Mouse (Mus musculus) midbrain, embryonic 16.5 days (tissue): ENCODE measurements around the gene Gmip. TPM values are rescaled to one million over a fixed set of nuclear protein-coding genes. Genes with fewer than 3 reads are reported as not detected.

Experiments used
- ATAC-seq: fragments of 200-750 bp; cut with Nextera tagmentation; 2 replicates; pipeline ENCODE4 v1.8.0; 2017; ENCODE audit warnings: moderate TSS enrichment
- H3K27ac ChIP-seq: fragments of 300-500 bp; sonication (generic); 2 replicates; pipeline ENCODE4 v1.5.1; 2014; ENCODE audit warnings: mild to moderate bottlenecking, low read length, mixed read lengths
- H3K27me3 ChIP-seq: fragments of 300-500 bp; sonication (generic); 2 replicates; pipeline ENCODE4 v1.6.1; 2014; ENCODE audit warnings: low read depth, low read length, mixed read lengths; ENCODE audit not compliant: control insufficient read depth, insufficient read depth
- H3K36me3 ChIP-seq: fragments of 300-500 bp; sonication (generic); 2 replicates; pipeline ENCODE4 v1.6.1; 2014; ENCODE audit warnings: mild to moderate bottlenecking, low read length, moderate library complexity, mixed read lengths; ENCODE audit not compliant: control insufficient read depth, insufficient read depth
- H3K4me1 ChIP-seq: fragments of 300-500 bp; sonication (generic); 2 replicates; pipeline ENCODE4 v1.6.1; 2014; ENCODE audit warnings: mild to moderate bottlenecking, low read length, mixed read lengths; ENCODE audit not compliant: control insufficient read depth, insufficient read depth
- H3K4me2 ChIP-seq: fragments of 300-500 bp; sonication (generic); 2 replicates; pipeline ENCODE4 v1.6.1; 2014; ENCODE audit warnings: mild to moderate bottlenecking, low read length, mixed read lengths
- H3K4me3 ChIP-seq: fragments of 300-500 bp; sonication (generic); 2 replicates; pipeline ENCODE4 v1.5.1; 2014; ENCODE audit warnings: low read depth, mild to moderate bottlenecking, low read length, moderate library complexity, mixed read lengths
- H3K9ac ChIP-seq: fragments of 300-500 bp; sonication (generic); 2 replicates; pipeline ENCODE4 v1.6.1; 2014; ENCODE audit warnings: low read depth, low read length, mixed read lengths
- H3K9me3 ChIP-seq: fragments of 300-500 bp; sonication (generic); replicated peaks from 2 replicates; pipeline ENCODE4 v1.6.1; 2014; ENCODE audit warnings: mild to moderate bottlenecking, low read length, mixed read lengths; ENCODE audit not compliant: control insufficient read depth, poor library complexity, severe bottlenecking
- WGBS: fragments of 180-500 bp; shearing (Covaris S2); extraction: QIAGEN DNeasy Blood & Tissue Kit; methylation state at CpG from one replicate; pipeline ENCODE4 v1.1.7; 2014; 5-methylcytosine and 5-hydroxymethylcytosine counted together
- polyA plus RNA-seq: library from polyadenylated mRNA; unstranded; fragments of >200 nt; fragmentation: Nextera tagmentation; extraction: Ambion mirVana; gene quantifications from 2 replicates; pipeline ENCODE4 v1.2.1, GENCODE M21; 2015

Gene Gmip
- polyA plus RNA-seq, 1 experiment from 2014 or later, result 42.1 TPM

DNA sequence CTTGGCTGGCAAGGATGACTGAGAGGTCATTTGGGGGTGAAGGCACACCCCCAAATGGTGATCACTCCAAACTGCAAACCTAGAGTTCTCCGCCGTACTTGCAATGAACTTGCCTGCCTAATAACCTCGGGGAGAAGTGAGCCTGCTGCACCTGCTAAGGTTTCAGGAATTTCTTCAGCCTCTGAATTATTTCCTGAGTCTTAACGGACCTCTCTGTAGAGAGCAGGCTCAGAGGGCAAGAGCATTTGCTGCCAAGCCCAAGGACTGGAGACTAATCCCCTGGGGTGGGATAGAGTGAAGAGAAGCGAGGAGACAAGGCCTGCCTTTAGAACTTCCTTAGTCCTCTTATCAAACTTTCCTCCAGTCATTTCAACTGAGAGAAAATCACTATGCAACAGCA lies 18.7 kb upstream of the Gmip start:
- no peak overlapping the region for H3K4me3 ChIP-seq
- H3K36me3 ChIP-seq, result peaks cover 2% of the 10 kb centered on the region; the same call in 1 of the 2 replicates
- H3K27me3 ChIP-seq, result no peaks in the 10 kb centered on the region
- H3K4me1 ChIP-seq, result peaks cover 19% of the 10 kb centered on the region
- no peaks in the 10 kb centered on the region for H3K9me3 ChIP-seq
- no peak overlapping the region for H3K27ac ChIP-seq
- WGBS, result 75% methylated on average over 5 of the region's 5 CpGs
- no peak for ATAC-seq
- H3K4me2 ChIP-seq, result no peak overlapping the region
- no peak overlapping the region for H3K9ac ChIP-seq

DNA sequence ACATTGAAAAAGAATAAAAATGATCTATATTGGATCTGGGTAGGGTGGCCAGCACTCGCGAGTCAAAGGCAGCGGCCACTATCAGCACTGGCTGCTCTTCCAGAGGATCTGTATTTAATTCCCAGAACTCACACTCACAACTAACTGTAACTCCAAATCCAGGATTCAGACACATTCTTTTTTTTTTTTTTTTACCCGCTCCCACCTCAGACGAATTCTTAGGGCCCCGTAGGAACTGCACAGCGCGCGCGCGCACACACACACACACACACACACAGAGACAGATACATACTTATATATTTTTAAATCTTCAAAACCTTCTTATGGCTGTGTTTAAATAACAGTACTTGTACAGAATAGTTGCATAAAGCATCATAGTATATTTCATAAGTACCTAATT lies 18.1 kb upstream of the Gmip start:
- ATAC-seq, result peak; percentile 44
- Histone ChIP-seq H3K27me3 (no peaks in the 10 kb centered on the region), H3K36me3 (peaks cover 2% of the 10 kb centered on the region; the same call in 1 of the 2 replicates), H3K4me1 (peaks cover 19% of the 10 kb centered on the region), H3K27ac (peak overlapping the region; percentile 82), H3K4me3 (peak overlapping the region; percentile 100), H3K9ac (peak overlapping the region; percentile 98), H3K9me3 (no peaks in the 10 kb centered on the region), H3K4me2 (peak overlapping the region; percentile 90)
- WGBS, result 35% methylated on average over 11 of the region's 11 CpGs

DNA sequence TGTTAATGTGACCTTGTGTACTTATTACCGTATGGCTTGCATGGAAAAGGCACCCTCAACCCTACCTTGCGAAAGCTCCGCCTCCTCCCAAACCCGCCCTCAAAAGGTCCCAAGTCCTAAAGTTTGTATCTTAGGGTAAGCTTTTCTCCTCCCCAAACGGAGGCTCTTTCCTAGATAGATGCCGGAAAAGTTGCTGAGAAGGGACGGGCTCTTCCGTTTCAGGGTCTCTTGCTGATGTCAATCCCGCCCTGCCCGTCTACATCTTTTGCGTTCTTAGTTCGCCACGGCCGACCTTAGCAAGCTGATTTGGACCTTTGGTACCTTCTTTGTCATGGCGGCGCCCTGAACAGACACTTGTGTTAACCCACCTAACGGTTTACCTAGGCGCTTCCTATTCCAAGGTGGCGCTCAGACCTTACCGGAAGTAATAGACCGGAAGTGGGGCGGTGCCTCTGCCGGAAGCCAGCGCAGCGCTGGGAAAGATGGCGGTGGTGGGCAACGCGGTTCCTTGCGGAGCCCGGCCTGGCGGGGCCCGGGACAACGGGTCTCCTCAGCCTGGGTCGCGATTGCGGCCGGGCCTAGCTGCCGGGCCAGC lies 17.6 kb upstream of the Gmip start, which contains the start of the genes Atp13a1 and Zfp866:
TSS of gene Atp13a1 (plus strand) at position 391 of the 595 bp plus-strand sequence.
TSS of gene Zfp866 (minus strand) at position 406 of the 595 bp plus-strand sequence.
- no peaks in the 10 kb centered on the region for H3K27me3 ChIP-seq
- peaks cover 19% of the 10 kb centered on the region for H3K4me1 ChIP-seq
- ATAC-seq, result peak; percentile 97
- H3K4me2 ChIP-seq, result peak within 1 kb of the TSS; percentile 90
- 0% methylated on average over 38 of the region's 38 CpGs for WGBS
- no peaks in the 10 kb centered on the region for H3K9me3 ChIP-seq
- H3K9ac ChIP-seq, result peak within 1 kb of the TSS; percentile 98
- H3K36me3 ChIP-seq, result peaks cover 2% of the 10 kb centered on the region; the same call in 1 of the 2 replicates
- peak within 1 kb of the TSS; percentile 82 for H3K27ac ChIP-seq
- peak within 1 kb of the TSS; percentile 100 for H3K4me3 ChIP-seq

DNA sequence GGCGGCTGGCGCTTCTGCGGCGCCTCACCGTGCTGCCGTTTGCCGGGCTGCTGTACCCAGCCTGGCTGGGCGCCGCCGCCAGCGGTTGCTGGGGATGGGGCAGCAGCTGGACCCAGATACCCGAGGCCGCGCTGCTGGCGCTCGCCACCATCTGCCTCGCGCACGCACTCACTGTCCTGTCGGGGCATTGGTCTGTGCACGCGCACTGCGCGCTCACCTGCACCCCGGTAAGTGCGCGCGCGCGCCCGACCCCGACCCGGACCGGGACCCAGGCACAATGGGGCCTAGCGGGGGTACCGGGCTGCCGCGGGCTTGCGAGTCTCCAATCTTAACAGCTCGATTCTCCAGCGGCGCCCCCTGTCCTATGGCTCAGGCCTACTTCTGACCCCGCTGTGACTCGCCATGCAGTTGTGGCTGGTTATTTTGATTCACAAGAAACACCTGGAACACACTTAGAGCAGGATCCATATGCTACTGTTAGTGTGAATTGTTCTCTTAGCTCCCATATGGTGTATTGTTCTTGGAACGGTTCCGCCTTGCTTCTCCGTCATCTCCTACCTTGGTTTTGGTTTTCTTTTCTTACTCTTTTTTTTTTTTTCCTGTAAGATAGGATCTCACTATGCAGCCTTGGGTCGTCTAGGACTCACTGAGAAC lies 16.9 kb upstream of the Gmip start:
- H3K9me3 ChIP-seq, result no peaks in the 10 kb centered on the region
- peak overlapping the region; percentile 100 for H3K4me3 ChIP-seq
- WGBS, result under 1% methylated on average over 47 of the region's 48 CpGs
- peaks cover 2% of the 10 kb centered on the region; the same call in 1 of the 2 replicates for H3K36me3 ChIP-seq
- peak; percentile 78 for ATAC-seq
- H3K4me2 ChIP-seq, result peak overlapping the region; percentile 90
- H3K27ac ChIP-seq, result peak overlapping the region; percentile 82
- H3K9ac ChIP-seq, result peak overlapping the region; percentile 98
- peaks cover 19% of the 10 kb centered on the region for H3K4me1 ChIP-seq
- H3K27me3 ChIP-seq, result no peaks in the 10 kb centered on the region

DNA sequence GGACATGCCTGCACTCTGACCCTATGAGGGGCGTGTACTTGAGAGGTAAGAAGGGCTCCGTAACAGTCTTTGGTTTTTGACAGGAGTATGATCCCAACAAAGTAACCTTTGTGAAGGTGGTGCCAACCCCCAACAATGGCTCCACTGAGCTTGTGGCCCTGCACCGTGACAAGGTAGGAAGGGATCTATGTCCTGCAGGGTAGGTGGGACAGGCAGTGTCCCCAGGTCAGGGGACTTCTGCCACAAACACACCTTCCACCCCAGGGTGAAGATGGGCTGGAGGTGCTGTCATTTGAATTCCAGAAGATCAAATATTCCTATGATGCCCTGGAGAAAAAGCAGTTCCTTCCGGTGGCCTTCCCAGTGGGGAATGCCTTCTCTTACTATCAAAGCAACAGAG lies 14.8 kb upstream of the Gmip start:
- H3K36me3 ChIP-seq, result peaks cover 20% of the 10 kb centered on the region
- 96% methylated on average over 4 of the region's 4 CpGs for WGBS

DNA sequence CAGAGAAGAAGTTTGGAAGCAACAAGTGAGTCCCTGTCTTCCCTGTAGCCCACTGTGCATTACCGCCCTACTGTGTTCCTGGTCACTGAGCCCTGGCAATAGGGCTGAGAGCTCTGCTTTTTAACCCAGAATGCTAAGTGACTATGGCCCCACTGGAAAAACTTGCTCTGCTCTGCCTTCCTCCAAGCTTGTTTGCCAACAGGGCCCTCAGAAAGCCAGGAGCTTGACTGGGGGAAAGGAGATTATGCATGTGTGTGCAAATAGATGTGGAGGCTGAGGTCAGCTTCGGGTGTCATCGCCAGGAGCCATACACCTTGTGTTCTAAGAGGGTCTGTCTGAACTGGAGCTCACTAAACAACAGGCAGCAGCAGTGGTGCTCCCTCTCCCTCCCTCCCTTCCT lies 14.4 kb upstream of the Gmip start:
- Histone ChIP-seq H3K4me2 (no peak overlapping the region), H3K4me3 (no peak overlapping the region), H3K9me3 (no peaks in the 10 kb centered on the region), H3K9ac (no peak overlapping the region), H3K4me1 (peaks cover 19% of the 10 kb centered on the region), H3K36me3 (peaks cover 24% of the 10 kb centered on the region), H3K27ac (no peak overlapping the region), H3K27me3 (no peaks in the 10 kb centered on the region)
- WGBS, result 93% methylated on average over 3 of the region's 3 CpGs
- ATAC-seq, result no peak

More for the DNA sequence above, 14.8 kb upstream of the Gmip start:
- no peak overlapping the region for H3K9ac ChIP-seq
- H3K27me3 ChIP-seq, result no peaks in the 10 kb centered on the region
- no peak overlapping the region for H3K27ac ChIP-seq
- no peak overlapping the region for H3K4me3 ChIP-seq
- no peak for ATAC-seq
- H3K4me2 ChIP-seq, result no peak overlapping the region
- H3K4me1 ChIP-seq, result peaks cover 19% of the 10 kb centered on the region
- no peaks in the 10 kb centered on the region for H3K9me3 ChIP-seq

DNA sequence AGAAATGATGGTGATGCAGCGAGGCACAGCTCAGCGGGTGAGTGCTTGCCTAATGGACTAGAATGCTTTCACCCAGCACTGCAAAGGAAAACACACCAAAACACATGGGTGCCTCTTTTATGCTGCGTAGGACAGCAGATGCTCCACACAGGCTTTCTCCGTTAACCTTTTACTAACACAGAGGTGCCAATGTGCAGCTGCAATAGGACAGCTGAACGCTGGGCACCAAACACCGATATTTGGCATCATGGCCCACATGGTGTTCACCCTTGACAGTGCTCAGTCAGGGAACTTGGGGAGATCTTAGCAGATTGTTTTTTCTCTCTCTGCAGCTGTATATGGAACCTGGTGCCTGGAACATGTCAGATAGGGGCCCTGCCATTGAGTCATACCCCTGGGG lies 13.6 kb upstream of the Gmip start:
- H3K4me3 ChIP-seq, result no peak overlapping the region
- no peak overlapping the region for H3K9ac ChIP-seq
- H3K4me2 ChIP-seq, result no peak overlapping the region
- peaks cover 19% of the 10 kb centered on the region for H3K4me1 ChIP-seq
- no peak for ATAC-seq
- 95% methylated on average over 6 of the region's 6 CpGs for WGBS
- no peaks in the 10 kb centered on the region for H3K9me3 ChIP-seq
- H3K27ac ChIP-seq, result no peak overlapping the region
- peaks cover 29% of the 10 kb centered on the region for H3K36me3 ChIP-seq
- H3K27me3 ChIP-seq, result no peaks in the 10 kb centered on the region

DNA sequence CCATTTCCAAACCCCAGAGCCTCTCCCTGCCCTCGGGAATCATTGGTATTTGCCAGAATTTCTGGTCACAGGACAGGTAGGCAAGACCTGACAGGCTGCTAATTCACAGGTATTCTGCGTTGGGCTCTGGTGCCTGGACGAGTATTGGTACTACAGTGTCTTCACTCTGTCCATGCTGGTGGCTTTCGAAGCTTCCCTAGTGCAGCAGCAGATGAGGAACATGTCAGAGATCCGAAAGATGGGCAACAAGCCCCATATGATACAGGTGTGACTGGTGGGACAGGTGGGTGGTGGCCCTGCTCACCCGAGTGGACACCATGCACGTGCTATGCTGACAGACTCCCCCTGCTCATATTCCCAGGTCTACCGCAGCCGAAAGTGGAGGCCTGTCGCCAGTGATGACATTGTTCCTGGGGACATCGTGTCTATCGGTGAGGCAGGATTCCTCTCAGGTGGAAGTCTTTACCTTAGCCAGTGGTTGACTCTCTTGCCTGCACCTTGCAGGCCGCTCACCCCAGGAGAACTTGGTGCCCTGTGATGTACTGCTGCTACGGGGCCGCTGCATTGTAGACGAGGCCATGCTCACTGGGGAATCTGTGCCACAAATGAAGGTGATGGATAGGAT lies 11.6 kb upstream of the Gmip start:
- H3K36me3 ChIP-seq, result peaks cover 43% of the 10 kb centered on the region
- H3K4me3 ChIP-seq, result no peak overlapping the region
- no peak for ATAC-seq
- H3K27ac ChIP-seq, result no peak overlapping the region
- peaks cover 14% of the 10 kb centered on the region for H3K4me1 ChIP-seq
- 95% methylated on average over 16 of the region's 16 CpGs for WGBS
- no peak overlapping the region for H3K9ac ChIP-seq
- no peaks in the 10 kb centered on the region for H3K27me3 ChIP-seq
- H3K4me2 ChIP-seq, result no peak overlapping the region
- H3K9me3 ChIP-seq, result no peaks in the 10 kb centered on the region

DNA sequence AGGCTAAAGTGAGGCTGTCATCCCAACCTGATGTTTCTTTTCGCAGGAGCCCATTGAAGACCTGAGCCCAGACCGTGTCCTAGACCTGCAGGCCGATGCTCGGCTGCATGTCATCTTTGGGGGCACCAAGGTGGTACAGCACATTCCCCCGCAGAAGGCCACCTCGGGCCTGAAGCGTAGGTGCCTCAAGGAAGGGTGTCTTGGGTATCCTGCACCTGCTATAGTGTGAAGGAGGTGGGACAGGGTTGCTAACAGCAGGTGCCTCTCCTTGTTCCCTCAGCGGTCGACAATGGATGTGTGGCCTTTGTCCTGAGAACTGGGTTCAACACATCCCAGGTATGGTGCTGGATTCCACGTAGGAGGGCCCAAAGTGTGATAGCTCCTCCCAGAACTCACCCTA lies 10.8 kb upstream of the Gmip start:
- H3K27ac ChIP-seq, result no peak overlapping the region
- H3K4me1 ChIP-seq, result peaks cover 6% of the 10 kb centered on the region
- no peaks in the 10 kb centered on the region for H3K27me3 ChIP-seq
- ATAC-seq, result no peak
- H3K4me3 ChIP-seq, result no peak overlapping the region
- no peak overlapping the region for H3K9ac ChIP-seq
- WGBS, result 93% methylated on average over 10 of the region's 10 CpGs
- H3K4me2 ChIP-seq, result no peak overlapping the region
- H3K36me3 ChIP-seq, result peaks cover 52% of the 10 kb centered on the region
- H3K9me3 ChIP-seq, result no peaks in the 10 kb centered on the region
